Mouse (Mus musculus) olfactory bulb, adult 2 months (tissue): ENCODE measurements around the gene Hs6st3.

Experiments used
- CTCF ChIP-seq: fragments of 200-500 bp; IDR thresholded peaks from 2 replicates; pipeline ENCODE4 v1.5.1; 2012; ENCODE audit warnings: low read depth, mild to moderate bottlenecking, low read length, moderate library complexity; ENCODE audit not compliant: insufficient read depth
- POLR2A ChIP-seq: fragments of 200-500 bp; IDR thresholded peaks from 2 replicates; pipeline ENCODE4 v1.6.1; 2012; ENCODE audit warnings: mild to moderate bottlenecking, low read depth, low read length, moderate library complexity; ENCODE audit not compliant: insufficient read depth

- TF ChIP-seq POLR2A = no peak
- TF ChIP-seq CTCF = no peak
Observed at GRCm38 (mm10) chr14:119604327-119604726, 466.2 kb downstream of the Hs6st3 start.
